Mouse (Mus musculus): Measurements from ENCODE around the gene H3f3b. TPM values are rescaled to one million over a fixed set of nuclear protein-coding genes. Genes with fewer than 3 reads are reported as not detected.

Gene H3f3b
- polyA plus RNA-seq, 1 experiment = 118 TPM

GRCm38 (mm10) chr11:116049610-116050009 lies 21.8 kb upstream of the H3f3b start:
- Histone ChIP-seq H3K36me3 (ENCODE audit: control insufficient read depth, insufficient read depth, low read length) (peaks cover 60% of the 10 kb centered on the region), H3K27ac (ENCODE audit: insufficient read depth, low read depth, low read length) (no peak overlapping the region), H3K27me3 (ENCODE audit: control insufficient read depth, insufficient read depth, low read length) (no peaks in the 10 kb centered on the region), H3K4me1 (ENCODE audit: control insufficient read depth, insufficient read depth, insufficient read length, low read length) (no peaks in the 10 kb centered on the region), H3K4me3 (ENCODE audit: low read depth, low read length) (no peak overlapping the region)
- 88% methylated on average over 2 of the region's 2 CpGs for WGBS
- TF ChIP-seq POLR2A (IDR thresholded peaks at IDR 0.05; ENCODE audit: low read depth, low read length) = no peak
- no peak for TF ChIP-seq CTCF (IDR thresholded peaks at IDR 0.05; ENCODE audit: extremely low read depth, insufficient read length, insufficient replicate concordance, low read depth, low read length)

GRCm38 (mm10) chr11:116045173-116045572 lies 17.4 kb upstream of the H3f3b start:
- TF ChIP-seq CTCF (IDR thresholded peaks at IDR 0.05; ENCODE audit: extremely low read depth, insufficient read length, insufficient replicate concordance, low read depth, low read length) = no peak
- no peak for TF ChIP-seq POLR2A (IDR thresholded peaks at IDR 0.05; ENCODE audit: low read depth, low read length)
- 92% methylated on average over 6 of the region's 6 CpGs for WGBS
- no peaks in the 10 kb centered on the region for H3K4me1 ChIP-seq (ENCODE audit: control insufficient read depth, insufficient read depth, insufficient read length, low read length)
- no peaks in the 10 kb centered on the region for H3K27me3 ChIP-seq (ENCODE audit: control insufficient read depth, insufficient read depth, low read length)
- H3K36me3 ChIP-seq (ENCODE audit: control insufficient read depth, insufficient read depth, low read length) = peaks cover 27% of the 10 kb centered on the region
- no peak overlapping the region for H3K4me3 ChIP-seq (ENCODE audit: low read depth, low read length)
- H3K27ac ChIP-seq (ENCODE audit: insufficient read depth, low read depth, low read length) = no peak overlapping the region

- Histone ChIP-seq H3K27ac (ENCODE audit: insufficient read depth, low read depth, low read length) (no peak overlapping the region), H3K4me3 (ENCODE audit: low read depth, low read length) (no peak overlapping the region), H3K36me3 (ENCODE audit: control insufficient read depth, insufficient read depth, low read length) (peaks cover 18% of the 10 kb centered on the region), H3K4me1 (ENCODE audit: control insufficient read depth, insufficient read depth, insufficient read length, low read length) (no peaks in the 10 kb centered on the region), H3K27me3 (ENCODE audit: control insufficient read depth, insufficient read depth, low read length) (no peaks in the 10 kb centered on the region)
- TF ChIP-seq POLR2A (IDR thresholded peaks at IDR 0.05; ENCODE audit: low read depth, low read length) = no peak
- TF ChIP-seq CTCF (IDR thresholded peaks at IDR 0.05; ENCODE audit: extremely low read depth, insufficient read length, insufficient replicate concordance, low read depth, low read length) = no peak
- WGBS = 96% methylated on average over 1 of the region's 1 CpGs
Observed at GRCm38 (mm10) chr11:116043286-116043685, 15.5 kb upstream of the H3f3b start.

- 83% methylated on average over 5 of the region's 5 CpGs for WGBS
- Histone ChIP-seq H3K27ac (ENCODE audit: insufficient read depth, low read depth, low read length) (no peak overlapping the region), H3K4me1 (ENCODE audit: control insufficient read depth, insufficient read depth, insufficient read length, low read length) (no peaks in the 10 kb centered on the region), H3K36me3 (ENCODE audit: control insufficient read depth, insufficient read depth, low read length) (peaks cover 13% of the 10 kb centered on the region), H3K4me3 (ENCODE audit: low read depth, low read length) (no peak overlapping the region), H3K27me3 (ENCODE audit: control insufficient read depth, insufficient read depth, low read length) (no peaks in the 10 kb centered on the region)
- TF ChIP-seq POLR2A (IDR thresholded peaks at IDR 0.05; ENCODE audit: low read depth, low read length) = no peak
- no peak for TF ChIP-seq CTCF (IDR thresholded peaks at IDR 0.05; ENCODE audit: extremely low read depth, insufficient read length, insufficient replicate concordance, low read depth, low read length)
Observed at GRCm38 (mm10) chr11:116042372-116043138, 14.8 kb upstream of the H3f3b start.

GRCm38 (mm10) chr11:116041833-116042232 lies 14.1 kb upstream of the H3f3b start:
- Histone ChIP-seq H3K4me1 (ENCODE audit: control insufficient read depth, insufficient read depth, insufficient read length, low read length) (no peaks in the 10 kb centered on the region), H3K27me3 (ENCODE audit: control insufficient read depth, insufficient read depth, low read length) (no peaks in the 10 kb centered on the region), H3K27ac (ENCODE audit: insufficient read depth, low read depth, low read length) (no peak overlapping the region), H3K4me3 (ENCODE audit: low read depth, low read length) (no peak overlapping the region), H3K36me3 (ENCODE audit: control insufficient read depth, insufficient read depth, low read length) (peaks cover 12% of the 10 kb centered on the region)
- WGBS = 99% methylated on average over 2 of the region's 2 CpGs
- TF ChIP-seq CTCF (IDR thresholded peaks at IDR 0.05; ENCODE audit: extremely low read depth, insufficient read length, insufficient replicate concordance, low read depth, low read length) (no peak), POLR2A (IDR thresholded peaks at IDR 0.05; ENCODE audit: low read depth, low read length) (no peak)

GRCm38 (mm10) chr11:116040593-116040992 lies 12.8 kb upstream of the H3f3b start:
- no peak for TF ChIP-seq POLR2A (IDR thresholded peaks at IDR 0.05; ENCODE audit: low read depth, low read length)
- TF ChIP-seq CTCF (IDR thresholded peaks at IDR 0.05; ENCODE audit: extremely low read depth, insufficient read length, insufficient replicate concordance, low read depth, low read length) = no peak
- no peaks in the 10 kb centered on the region for H3K4me1 ChIP-seq (ENCODE audit: control insufficient read depth, insufficient read depth, insufficient read length, low read length)
- no peak overlapping the region for H3K4me3 ChIP-seq (ENCODE audit: low read depth, low read length)
- no peaks in the 10 kb centered on the region for H3K27me3 ChIP-seq (ENCODE audit: control insufficient read depth, insufficient read depth, low read length)
- WGBS = 90% methylated on average over 6 of the region's 6 CpGs
- peaks cover 12% of the 10 kb centered on the region for H3K36me3 ChIP-seq (ENCODE audit: control insufficient read depth, insufficient read depth, low read length)
- H3K27ac ChIP-seq (ENCODE audit: insufficient read depth, low read depth, low read length) = no peak overlapping the region

GRCm38 (mm10) chr11:116037826-116038225 lies 10.1 kb upstream of the H3f3b start:
- peaks cover 12% of the 10 kb centered on the region for H3K36me3 ChIP-seq (ENCODE audit: control insufficient read depth, insufficient read depth, low read length)
- no peaks in the 10 kb centered on the region for H3K27me3 ChIP-seq (ENCODE audit: control insufficient read depth, insufficient read depth, low read length)
- TF ChIP-seq CTCF (IDR thresholded peaks at IDR 0.05; ENCODE audit: extremely low read depth, insufficient read length, insufficient replicate concordance, low read depth, low read length) = no peak
- no peak for TF ChIP-seq POLR2A (IDR thresholded peaks at IDR 0.05; ENCODE audit: low read depth, low read length)
- H3K4me1 ChIP-seq (ENCODE audit: control insufficient read depth, insufficient read depth, insufficient read length, low read length) = no peaks in the 10 kb centered on the region
- no peak overlapping the region for H3K27ac ChIP-seq (ENCODE audit: insufficient read depth, low read depth, low read length)
- H3K4me3 ChIP-seq (ENCODE audit: low read depth, low read length) = no peak overlapping the region
- WGBS = 95% methylated on average over 9 of the region's 9 CpGs
